Mouse (Mus musculus) kidney, embryonic 14.5 days (tissue): ENCODE data around the gene Tjp1. TPM values are rescaled to one million over a fixed set of nuclear protein-coding genes. Genes with fewer than 3 reads are reported as not detected.

Experiments used
- ATAC-seq: fragments of 200-750 bp; cut with Nextera tagmentation; 2 replicates; pipeline ENCODE4 v1.8.0; 2017; ENCODE audit warnings: moderate number of reproducible peaks, mild to moderate bottlenecking, moderate TSS enrichment, moderate library complexity; ENCODE audit not compliant: low FRiP score, low TSS enrichment
- H3K27ac ChIP-seq: fragments of 300-500 bp; sonication (generic); 2 replicates; pipeline ENCODE4 v1.5.1; 2014; ENCODE audit warnings: low read depth, mild to moderate bottlenecking, low read length, moderate library complexity, mixed read lengths
- H3K27me3 ChIP-seq: fragments of 300-500 bp; sonication (generic); 2 replicates; pipeline ENCODE4 v1.6.1; 2014; ENCODE audit warnings: mild to moderate bottlenecking, low read length; ENCODE audit not compliant: control insufficient read depth, insufficient read depth
- H3K36me3 ChIP-seq: fragments of 300-500 bp; sonication (generic); 2 replicates; pipeline ENCODE4 v1.6.1; 2014; ENCODE audit warnings: low read length, mixed read lengths; ENCODE audit not compliant: control insufficient read depth, insufficient read depth
- H3K4me1 ChIP-seq: fragments of 300-500 bp; sonication (generic); 2 replicates; pipeline ENCODE4 v1.6.1; 2014; ENCODE audit warnings: low read length, mixed read lengths; ENCODE audit not compliant: control insufficient read depth, insufficient read depth
- H3K4me2 ChIP-seq: fragments of 300-500 bp; sonication (generic); replicated peaks from 2 replicates; pipeline ENCODE4 v1.6.1; 2014; ENCODE audit warnings: low read depth, mild to moderate bottlenecking, low read length
- H3K4me3 ChIP-seq: fragments of 300-500 bp; sonication (generic); 2 replicates; pipeline ENCODE4 v1.5.1; 2014; ENCODE audit warnings: mild to moderate bottlenecking, low read length
- H3K9ac ChIP-seq: fragments of 300-500 bp; sonication (generic); 2 replicates; pipeline ENCODE4 v1.6.1; 2014; ENCODE audit warnings: low read depth, mild to moderate bottlenecking, low read length, moderate library complexity
- H3K9me3 ChIP-seq: fragments of 300-500 bp; sonication (generic); 2 replicates; pipeline ENCODE4 v1.6.1; 2016; ENCODE audit warnings: low read length; ENCODE audit not compliant: control insufficient read depth
- WGBS: fragments of 180-500 bp; shearing (Covaris S2); extraction: QIAGEN DNeasy Blood & Tissue Kit; methylation state at CpG from one replicate; pipeline ENCODE4 v1.1.7; 2014; 5-methylcytosine and 5-hydroxymethylcytosine counted together
- polyA plus RNA-seq: library from polyadenylated mRNA; unstranded; fragments of >200 nt; fragmentation: Nextera tagmentation; extraction: Ambion mirVana; gene quantifications from 2 replicates; pipeline ENCODE4 v1.2.1, GENCODE M21; 2014

The Tjp1 gene
- polyA plus RNA-seq = 18.9 and 21.3 TPM in 2 replicates

- H3K27ac ChIP-seq = no peak within 1 kb of the TSS
- ATAC-seq = peak; percentile 69; the same call in 1 of the 2 replicates
- H3K27me3 ChIP-seq = peaks cover 25% of the 10 kb centered on the region
- no peaks in the 10 kb centered on the region for H3K36me3 ChIP-seq
- H3K4me2 ChIP-seq = peak within 1 kb of the TSS; percentile 99
- H3K9ac ChIP-seq = peak within 1 kb of the TSS; percentile 48; the same call in 1 of the 2 replicates
- no peaks in the 10 kb centered on the region for H3K9me3 ChIP-seq
- peak within 1 kb of the TSS; percentile 67 for H3K4me3 ChIP-seq
- no peaks in the 10 kb centered on the region for H3K4me1 ChIP-seq
- under 1% methylated on average over 94 of the region's 115 CpGs for WGBS
Observed at GRCm38 (mm10) chr7:65527071-65528007, at the start of gene Tjp1. Tjp1 (minus strand) TSS chr7:65527781.

DNA sequence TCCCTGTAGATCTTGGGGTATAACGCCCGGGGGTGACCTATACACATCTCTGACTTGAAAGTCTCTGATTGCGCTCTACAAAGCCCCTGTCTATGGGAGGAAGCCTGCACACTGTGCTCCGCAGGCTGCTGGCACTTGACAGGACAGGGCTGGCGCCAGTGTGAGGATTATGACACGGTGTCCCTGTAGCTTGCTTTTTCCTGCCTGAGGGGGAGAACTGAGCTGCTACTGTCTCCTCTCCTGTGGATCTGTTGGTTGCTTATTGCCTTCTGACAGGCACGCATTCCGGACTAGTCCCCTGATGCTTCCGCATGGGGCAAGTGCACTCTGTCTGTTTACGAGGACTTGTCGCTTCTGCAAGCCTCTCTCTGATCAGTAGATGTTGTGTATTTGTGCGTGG is 49.5 kb upstream of the Tjp1 start:
- H3K4me2 ChIP-seq = no peak overlapping the region
- no peak overlapping the region for H3K4me3 ChIP-seq
- no peaks in the 10 kb centered on the region for H3K27me3 ChIP-seq
- no peaks in the 10 kb centered on the region for H3K9me3 ChIP-seq
- no peaks in the 10 kb centered on the region for H3K36me3 ChIP-seq
- ATAC-seq = 0 out of 2 replicates have a peak, but pooled peaks have one; percentile 24
- no peak overlapping the region for H3K27ac ChIP-seq
- H3K9ac ChIP-seq = no peak overlapping the region
- WGBS = 64% methylated on average over 12 of the region's 12 CpGs
- no peaks in the 10 kb centered on the region for H3K4me1 ChIP-seq

DNA sequence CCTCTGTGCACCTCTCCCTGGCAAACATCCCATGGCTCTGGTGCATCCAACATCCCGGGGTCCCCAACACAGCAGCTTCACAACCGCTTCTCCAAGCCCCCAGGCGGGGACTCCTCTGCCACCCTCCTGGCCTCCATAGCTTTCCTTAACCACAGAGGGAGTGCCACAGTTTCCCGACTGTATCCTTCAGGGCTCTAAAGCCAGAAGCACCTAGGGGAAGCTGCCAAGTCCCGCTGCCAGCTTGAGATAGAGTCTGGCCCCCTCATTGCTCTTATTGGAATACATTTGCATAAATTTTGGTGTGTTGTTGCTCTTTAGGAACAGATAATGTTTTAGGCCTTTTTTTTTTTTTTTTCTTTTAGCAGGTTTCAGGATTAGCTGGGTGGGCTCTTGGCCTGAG is 45.1 kb upstream of the Tjp1 start:
- H3K27ac ChIP-seq = no peak overlapping the region
- no peak overlapping the region for H3K4me2 ChIP-seq
- WGBS = 73% methylated on average over 5 of the region's 5 CpGs
- H3K4me1 ChIP-seq = no peaks in the 10 kb centered on the region
- no peak for ATAC-seq
- no peaks in the 10 kb centered on the region for H3K27me3 ChIP-seq
- H3K9me3 ChIP-seq = no peaks in the 10 kb centered on the region
- no peaks in the 10 kb centered on the region for H3K36me3 ChIP-seq
- H3K4me3 ChIP-seq = no peak overlapping the region
- H3K9ac ChIP-seq = no peak overlapping the region

DNA sequence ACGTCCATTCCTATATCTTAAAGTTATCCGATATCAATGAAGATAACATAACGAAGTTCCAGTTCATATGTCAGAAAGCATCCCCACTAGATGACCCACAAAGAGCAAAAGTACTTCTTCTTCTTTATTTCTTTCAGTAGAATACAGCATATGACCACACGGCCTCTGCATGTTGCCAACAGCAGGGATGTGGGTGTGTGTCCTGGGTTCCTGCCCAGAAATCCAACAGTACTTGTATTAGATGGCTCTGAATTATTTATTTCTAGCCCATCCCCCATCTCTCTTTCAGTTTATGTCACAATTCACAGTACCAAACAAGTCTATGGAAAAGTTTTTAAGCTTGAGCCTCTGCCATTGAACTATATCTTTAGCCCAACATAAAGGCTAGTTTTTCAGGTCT is 43.1 kb upstream of the Tjp1 start:
- H3K9ac ChIP-seq = no peak overlapping the region
- no peak for ATAC-seq
- no peaks in the 10 kb centered on the region for H3K9me3 ChIP-seq
- no peak overlapping the region for H3K4me3 ChIP-seq
- WGBS = 88% methylated on average over 4 of the region's 4 CpGs
- H3K27me3 ChIP-seq = no peaks in the 10 kb centered on the region
- no peaks in the 10 kb centered on the region for H3K36me3 ChIP-seq
- no peaks in the 10 kb centered on the region for H3K4me1 ChIP-seq
- H3K27ac ChIP-seq = no peak overlapping the region
- H3K4me2 ChIP-seq = no peak overlapping the region

DNA sequence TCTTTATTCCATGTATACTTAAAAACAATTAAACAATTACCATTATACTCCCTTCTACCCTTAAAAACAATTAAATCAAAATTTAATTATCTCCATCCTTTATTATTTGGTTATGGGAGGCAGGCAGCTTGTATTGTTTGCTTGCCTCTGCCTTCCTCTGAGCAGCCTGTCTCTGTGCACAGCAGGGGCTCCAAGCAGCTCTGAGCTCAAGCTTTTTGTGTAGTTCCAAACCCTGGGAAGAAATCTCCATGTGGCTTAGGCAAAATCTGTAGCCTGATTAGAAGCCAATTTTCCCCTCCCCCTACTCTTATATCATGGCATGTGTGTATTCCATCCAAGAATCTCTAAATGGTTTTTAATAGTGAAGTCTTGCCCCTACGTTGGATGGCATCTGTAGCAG is 28.4 kb upstream of the Tjp1 start:
- no peaks in the 10 kb centered on the region for H3K4me1 ChIP-seq
- WGBS = 56% methylated on average over 1 of the region's 1 CpGs
- H3K27ac ChIP-seq = no peak overlapping the region
- no peaks in the 10 kb centered on the region for H3K36me3 ChIP-seq
- H3K9me3 ChIP-seq = no peaks in the 10 kb centered on the region
- H3K9ac ChIP-seq = no peak overlapping the region
- no peak overlapping the region for H3K4me2 ChIP-seq
- no peak overlapping the region for H3K4me3 ChIP-seq
- H3K27me3 ChIP-seq = no peaks in the 10 kb centered on the region
- ATAC-seq = no peak

GRCm38 (mm10) chr7:65545741-65546140 is 18.2 kb upstream of the Tjp1 start:
- Histone ChIP-seq H3K4me3 (no peak overlapping the region), H3K9ac (no peak overlapping the region), H3K27me3 (no peaks in the 10 kb centered on the region), H3K27ac (no peak overlapping the region), H3K4me2 (no peak overlapping the region), H3K9me3 (no peaks in the 10 kb centered on the region), H3K4me1 (no peaks in the 10 kb centered on the region; the same call in 1 of the 2 replicates), H3K36me3 (no peaks in the 10 kb centered on the region)
- no peak for ATAC-seq
- 22% methylated on average over 5 of the region's 5 CpGs for WGBS

DNA sequence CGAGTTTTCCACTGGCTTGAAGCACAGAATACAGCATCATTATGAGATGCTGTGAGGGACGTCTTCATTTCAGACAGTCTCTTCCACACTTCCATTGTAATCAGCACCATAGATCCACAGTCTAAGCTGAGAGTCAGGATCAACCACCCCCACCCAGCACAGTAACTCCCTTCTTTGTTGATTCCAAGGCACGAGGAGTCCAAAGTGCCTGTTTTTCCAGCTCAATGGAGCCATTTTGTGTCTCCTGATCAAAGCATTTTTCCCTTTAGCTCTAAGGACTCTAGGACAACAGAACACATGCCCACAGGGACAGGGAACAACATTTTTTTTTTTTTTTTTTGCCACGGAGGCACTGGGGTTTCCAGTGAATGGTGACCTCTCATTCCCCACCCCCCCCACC is 5.1 kb upstream of the Tjp1 start:
- Histone ChIP-seq H3K9me3 (peaks cover 3% of the 10 kb centered on the region; the same call in 1 of the 2 replicates), H3K4me2 (no peak overlapping the region), H3K27me3 (peaks cover 5% of the 10 kb centered on the region), H3K27ac (no peak overlapping the region), H3K4me3 (no peak overlapping the region), H3K36me3 (no peaks in the 10 kb centered on the region), H3K4me1 (no peaks in the 10 kb centered on the region), H3K9ac (no peak overlapping the region)
- ATAC-seq = no peak
- WGBS = 55% methylated on average over 4 of the region's 4 CpGs

DNA sequence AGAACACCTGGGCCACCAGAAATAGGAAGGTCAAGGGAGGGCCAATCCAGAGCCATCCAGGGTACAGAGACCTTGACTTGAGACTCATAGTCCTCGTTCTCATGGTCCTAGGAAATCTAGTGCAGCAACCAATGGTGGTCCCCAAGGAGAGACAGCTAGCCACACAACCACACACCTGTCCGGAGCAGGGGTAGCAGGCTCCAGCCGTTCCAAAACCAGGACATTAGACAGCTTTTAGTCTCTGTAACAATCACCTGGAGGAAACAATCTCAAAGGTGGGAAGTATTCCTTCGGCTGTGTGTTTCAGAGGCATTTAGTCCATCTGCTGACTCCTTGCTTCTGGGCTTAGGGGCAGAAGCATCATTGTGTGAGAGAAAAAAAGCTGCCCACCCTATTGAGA is 4.5 kb downstream of the Tjp1 start:
- 91% methylated on average over 4 of the region's 4 CpGs for WGBS
- Histone ChIP-seq H3K4me3 (no peak overlapping the region), H3K4me2 (no peak overlapping the region), H3K9ac (no peak overlapping the region), H3K4me1 (no peaks in the 10 kb centered on the region), H3K27me3 (peaks cover 24% of the 10 kb centered on the region), H3K9me3 (no peaks in the 10 kb centered on the region), H3K27ac (no peak overlapping the region), H3K36me3 (no peaks in the 10 kb centered on the region)
- no peak for ATAC-seq

- H3K4me2 ChIP-seq = no peak overlapping the region
- no peaks in the 10 kb centered on the region for H3K9me3 ChIP-seq
- H3K9ac ChIP-seq = no peak overlapping the region
- no peak overlapping the region for H3K4me3 ChIP-seq
- no peaks in the 10 kb centered on the region for H3K36me3 ChIP-seq
- no peak for ATAC-seq
- peaks cover 18% of the 10 kb centered on the region for H3K27me3 ChIP-seq
- H3K4me1 ChIP-seq = no peaks in the 10 kb centered on the region
- 61% methylated on average over 12 of the region's 12 CpGs for WGBS
- no peak overlapping the region for H3K27ac ChIP-seq
Observed at GRCm38 (mm10) chr7:65522490-65522889, 5.1 kb downstream of the Tjp1 start.
